Mouse (Mus musculus): ENCODE data around the gene Mbnl3. TPM values are rescaled to one million over a fixed set of nuclear protein-coding genes. Genes with fewer than 3 reads are reported as not detected.

Mbnl3 gene
- polyA plus RNA-seq (2017; shearing (Covaris generic)), result 13.8 TPM

GRCm38 (mm10) chrX:51206432-51206831 lies at the start of gene Mbnl3:
Gene Mbnl3, minus strand, starts transcription at chrX:51206532.

Other genes starting within 250 kb of the Mbnl3 start
- 27.1 TPM for gene Rap2c, start 188.5 kb downstream of the Mbnl3 start, polyA plus RNA-seq (2017; shearing (Covaris generic))